Mouse (Mus musculus): ENCODE measurements around the gene Srrm4.

The Srrm4 gene

GRCm38 (mm10) chr5:116490826-116491225, 100.8 kb downstream of the Srrm4 start:
- no peak for DNase-seq (ENCODE audit: low spot score in 2 of 2)

- DNase-seq (ENCODE audit: low spot score in 2 of 2): no peak
These were observed 102.0 kb downstream of the Srrm4 start for GRCm38 (mm10) chr5:116489621-116490020.

GRCm38 (mm10) chr5:116486135-116486534, 105.5 kb downstream of the Srrm4 start:
- DNase-seq (ENCODE audit: low spot score in 2 of 2): no peak

GRCm38 (mm10) chr5:116485069-116485468, 106.5 kb downstream of the Srrm4 start:
- no peak for DNase-seq (ENCODE audit: low spot score in 2 of 2)

- DNase-seq (ENCODE audit: low spot score in 2 of 2): no peak
These were observed 107.4 kb downstream of the Srrm4 start for GRCm38 (mm10) chr5:116484236-116484635.

GRCm38 (mm10) chr5:116478607-116479371, 112.8 kb downstream of the Srrm4 start:
- DNase-seq (ENCODE audit: low spot score in 2 of 2): no peak

- no peak for DNase-seq (ENCODE audit: low spot score in 2 of 2)
These were observed 115.6 kb downstream of the Srrm4 start for GRCm38 (mm10) chr5:116476006-116476405.

- DNase-seq (ENCODE audit: low spot score in 2 of 2): no peak
These were observed 130.1 kb downstream of the Srrm4 start for GRCm38 (mm10) chr5:116461354-116462042.

- no peak for DNase-seq (ENCODE audit: low spot score in 2 of 2)
These were observed 131.6 kb downstream of the Srrm4 start for GRCm38 (mm10) chr5:116459970-116460369.

GRCm38 (mm10) chr5:116457791-116458190, 133.8 kb downstream of the Srrm4 start:
- no peak for DNase-seq (ENCODE audit: low spot score in 2 of 2)

GRCm38 (mm10) chr5:116456796-116457515, 134.7 kb downstream of the Srrm4 start:
- no peak for DNase-seq (ENCODE audit: low spot score in 2 of 2)

GRCm38 (mm10) chr5:116453401-116453851, 138.2 kb downstream of the Srrm4 start:
- DNase-seq (ENCODE audit: low spot score in 2 of 2): no peak

GRCm38 (mm10) chr5:116450901-116451300, 140.7 kb downstream of the Srrm4 start:
- no peak for DNase-seq (ENCODE audit: low spot score in 2 of 2)

- DNase-seq (ENCODE audit: low spot score in 2 of 2): no peak
These were observed 141.9 kb downstream of the Srrm4 start for GRCm38 (mm10) chr5:116449522-116450225.

- DNase-seq (ENCODE audit: low spot score in 2 of 2): no peak
These were observed 143.0 kb downstream of the Srrm4 start for GRCm38 (mm10) chr5:116448409-116449191.

GRCm38 (mm10) chr5:116447821-116448350, 143.7 kb downstream of the Srrm4 start:
- no peak for DNase-seq (ENCODE audit: low spot score in 2 of 2)

GRCm38 (mm10) chr5:116446552-116446951, 145.1 kb downstream of the Srrm4 start:
- DNase-seq (ENCODE audit: low spot score in 2 of 2): no peak

- DNase-seq (ENCODE audit: low spot score in 2 of 2): no peak
These were observed 145.8 kb downstream of the Srrm4 start for GRCm38 (mm10) chr5:116445634-116446367.

GRCm38 (mm10) chr5:116444517-116444916, 147.1 kb downstream of the Srrm4 start:
- DNase-seq (ENCODE audit: low spot score in 2 of 2): no peak

GRCm38 (mm10) chr5:116443459-116443940, 148.1 kb downstream of the Srrm4 start:
- DNase-seq (ENCODE audit: low spot score in 2 of 2): no peak

All from natural killer cell, adult 2 months (primary cell).